Mouse (Mus musculus): ENCODE data around the gene Suv39h2. TPM values are rescaled to one million over a fixed set of nuclear protein-coding genes. Genes with fewer than 3 reads are reported as not detected.

Suv39h2 gene
- polyA plus RNA-seq (2016; fragmentation: Nextera tagmentation; extraction: Ambion mirVana) = 27.2 and 38.9 TPM in 2 replicates

DNA sequence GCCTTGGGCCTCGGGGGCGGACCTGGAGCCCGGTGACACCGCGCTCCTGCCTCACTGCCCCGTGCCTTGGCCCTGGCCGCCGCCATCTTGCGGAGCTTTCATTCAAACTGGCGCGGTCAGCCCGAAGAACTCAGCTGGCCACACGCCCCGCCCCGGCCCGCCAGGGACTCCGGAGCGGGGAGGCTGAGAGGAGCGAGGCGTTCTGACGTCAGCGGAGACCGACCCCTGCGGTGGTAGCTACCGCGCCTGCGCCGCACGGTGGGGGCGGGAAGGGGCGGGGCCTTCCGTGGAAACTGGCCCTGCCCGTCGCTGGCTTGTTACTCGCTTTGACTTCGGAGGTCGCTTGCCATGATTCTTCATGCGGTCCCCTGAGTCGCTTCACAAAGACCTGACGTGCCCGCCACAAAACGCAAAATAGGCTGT, at the start of gene Suv39h2:
Suv39h2 (minus strand) TSS at position 171 of the 423 bp plus-strand sequence.
- peak; percentile 99 for DNase-seq (ENCODE audit: low spot score)
- H3K4me3 ChIP-seq = peak within 1 kb of the TSS; percentile 86
- no peaks in the 10 kb centered on the region for H3K27me3 ChIP-seq (ENCODE audit: insufficient read depth, poor library complexity, severe bottlenecking)
- H3K4me1 ChIP-seq (replicated peaks) = peaks cover 17% of the 10 kb centered on the region
- 0 out of 2 replicates have a peak, but pooled peaks cover 4% of the 10 kb centered on the region for H3K9me3 ChIP-seq
- peak within 1 kb of the TSS; percentile 97 for H3K27ac ChIP-seq
- peaks cover 23% of the 10 kb centered on the region for H3K36me3 ChIP-seq
- under 1% methylated on average over 42 of the region's 42 CpGs for WGBS

DNA sequence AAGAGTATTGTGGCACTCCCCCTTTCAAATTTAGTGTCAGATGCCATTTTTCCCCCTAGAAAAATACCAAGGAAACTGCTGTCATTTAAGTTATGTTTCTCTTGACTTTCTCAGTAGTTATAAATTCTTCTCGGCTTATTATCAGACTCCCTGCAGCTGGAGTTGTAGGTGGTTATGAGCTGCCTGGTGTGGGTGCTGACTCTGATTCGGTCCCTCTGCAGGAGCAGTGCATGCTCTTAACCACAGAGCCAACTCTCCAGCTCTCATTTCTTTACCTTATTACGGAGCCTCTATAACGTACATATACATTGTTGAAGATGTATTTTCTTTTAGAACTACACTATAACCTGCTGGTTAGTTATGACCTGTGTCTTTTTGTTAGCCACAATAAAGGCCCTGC, 47.7 kb upstream of the Suv39h2 start:
- Histone ChIP-seq H3K27ac (no peak overlapping the region), H3K4me1 (replicated peaks) (no peaks in the 10 kb centered on the region), H3K36me3 (no peaks in the 10 kb centered on the region), H3K27me3 (ENCODE audit: insufficient read depth, poor library complexity, severe bottlenecking) (no peaks in the 10 kb centered on the region), H3K9me3 (no peaks in the 10 kb centered on the region), H3K4me3 (no peak overlapping the region)
- DNase-seq (ENCODE audit: low spot score) = no peak
- WGBS = 92% methylated on average over 4 of the region's 4 CpGs

DNA sequence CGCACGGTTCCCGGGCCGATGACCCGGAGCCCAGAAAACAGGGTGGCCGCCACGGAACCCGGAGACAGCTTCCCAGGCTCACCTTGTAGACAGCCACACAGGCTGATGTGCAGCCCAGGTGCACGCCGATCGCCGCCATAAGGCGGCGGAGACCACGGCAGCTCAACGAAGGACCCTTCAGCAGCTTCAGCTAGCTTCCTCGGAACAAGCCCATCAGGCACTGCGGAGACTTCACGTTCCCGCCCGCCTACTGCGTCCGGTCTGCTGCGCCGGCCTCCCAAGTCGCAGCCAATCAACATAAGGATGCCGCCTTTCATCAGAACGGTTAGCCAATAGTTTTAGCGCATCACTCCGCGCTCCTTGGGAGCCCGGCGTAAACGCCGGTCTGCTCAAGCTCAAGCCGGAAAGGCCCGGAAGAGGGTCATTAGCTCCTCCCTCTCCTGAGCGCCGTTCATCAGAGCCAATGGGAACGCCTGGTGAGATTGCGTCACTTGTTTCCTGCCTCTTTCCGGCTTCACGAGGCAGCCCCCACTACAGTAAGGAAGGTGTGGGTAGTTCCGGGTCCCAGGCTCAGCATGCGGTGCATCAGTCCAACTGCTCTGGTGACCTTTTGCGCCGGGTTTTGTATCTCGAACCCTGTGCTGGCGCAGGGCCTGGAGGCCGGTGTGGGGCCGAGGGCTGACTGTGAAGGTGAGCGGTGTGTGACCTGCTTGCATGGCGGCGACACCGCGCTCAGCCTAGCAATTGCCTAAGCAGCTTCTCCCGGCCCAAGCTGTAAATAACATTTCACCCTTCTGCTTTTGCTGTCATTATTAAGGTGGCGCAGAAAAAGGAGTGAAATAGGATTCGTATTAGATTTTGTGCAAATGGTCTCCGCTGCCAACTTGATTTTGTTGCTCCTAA, 38.0 kb upstream of the Suv39h2 start, which contains the start of the genes Gm45902, Hspa14 and Cdnf:
Gm45902 (minus strand) TSS at position 239 of the 903 bp plus-strand sequence.
Hspa14 (minus strand) TSS at position 263 of the 903 bp plus-strand sequence.
Cdnf (plus strand) TSS at position 479 of the 903 bp plus-strand sequence.
- under 1% methylated on average over 60 of the region's 60 CpGs for WGBS
- H3K36me3 ChIP-seq = peaks cover 31% of the 10 kb centered on the region
- H3K27ac ChIP-seq = peak within 1 kb of the TSS; percentile 91
- H3K9me3 ChIP-seq = no peaks in the 10 kb centered on the region
- peaks cover 14% of the 10 kb centered on the region for H3K4me1 ChIP-seq (replicated peaks)
- H3K27me3 ChIP-seq (ENCODE audit: insufficient read depth, poor library complexity, severe bottlenecking) = no peaks in the 10 kb centered on the region
- peak; percentile 97 for DNase-seq (ENCODE audit: low spot score)
- peak within 1 kb of the TSS; percentile 91 for H3K4me3 ChIP-seq

DNA sequence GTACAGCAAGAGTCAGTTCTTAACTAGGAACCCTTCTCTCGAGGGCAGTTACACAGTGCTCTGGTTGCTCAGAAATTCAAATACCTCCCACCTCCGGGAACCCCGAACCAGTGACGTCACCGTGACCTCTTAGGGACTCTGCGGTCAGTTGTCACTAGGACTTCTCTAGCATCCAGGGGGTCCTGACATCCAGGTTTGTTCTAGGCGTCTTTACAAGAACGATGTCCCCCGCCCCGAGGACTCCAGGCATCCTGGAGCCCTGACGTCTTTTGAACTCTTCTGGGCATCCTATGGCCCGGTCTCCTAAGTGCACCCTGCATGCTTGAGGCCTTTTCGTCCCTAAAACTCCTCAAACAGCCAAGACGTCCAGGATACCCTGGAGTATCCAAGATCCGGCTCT, 37.2 kb upstream of the Suv39h2 start:
- Histone ChIP-seq H3K36me3 (peaks cover 39% of the 10 kb centered on the region), H3K4me1 (replicated peaks) (peaks cover 14% of the 10 kb centered on the region), H3K27ac (peak overlapping the region; percentile 91), H3K27me3 (ENCODE audit: insufficient read depth, poor library complexity, severe bottlenecking) (no peaks in the 10 kb centered on the region), H3K9me3 (no peaks in the 10 kb centered on the region), H3K4me3 (peak overlapping the region; percentile 91)
- WGBS = under 1% methylated on average over 15 of the region's 15 CpGs
- DNase-seq (ENCODE audit: low spot score) = peak; percentile 51

DNA sequence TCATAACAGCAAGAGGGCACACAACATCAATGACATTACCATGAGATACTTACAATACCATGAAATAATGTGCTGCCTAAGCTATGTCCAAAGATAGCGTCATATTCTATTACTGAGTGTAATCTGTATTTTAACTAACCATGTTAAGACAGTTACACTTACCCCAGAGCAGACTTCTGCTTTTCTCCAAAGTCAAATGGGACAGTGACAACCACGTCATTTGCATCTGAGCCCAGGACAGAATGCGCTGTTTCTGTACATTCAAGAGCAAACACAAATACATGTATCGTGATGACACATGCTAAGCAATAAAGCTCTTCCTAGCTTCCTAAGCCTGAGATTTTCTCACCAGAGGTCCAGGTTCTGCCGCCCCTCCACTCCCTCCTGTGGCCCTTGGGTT, 26.1 kb upstream of the Suv39h2 start:
- peaks cover 88% of the 10 kb centered on the region for H3K36me3 ChIP-seq
- H3K9me3 ChIP-seq = no peaks in the 10 kb centered on the region
- no peaks in the 10 kb centered on the region for H3K4me1 ChIP-seq (replicated peaks)
- H3K4me3 ChIP-seq = no peak overlapping the region
- no peak for DNase-seq (ENCODE audit: low spot score)
- WGBS = 93% methylated on average over 5 of the region's 5 CpGs
- H3K27ac ChIP-seq = no peak overlapping the region
- no peaks in the 10 kb centered on the region for H3K27me3 ChIP-seq (ENCODE audit: insufficient read depth, poor library complexity, severe bottlenecking)

DNA sequence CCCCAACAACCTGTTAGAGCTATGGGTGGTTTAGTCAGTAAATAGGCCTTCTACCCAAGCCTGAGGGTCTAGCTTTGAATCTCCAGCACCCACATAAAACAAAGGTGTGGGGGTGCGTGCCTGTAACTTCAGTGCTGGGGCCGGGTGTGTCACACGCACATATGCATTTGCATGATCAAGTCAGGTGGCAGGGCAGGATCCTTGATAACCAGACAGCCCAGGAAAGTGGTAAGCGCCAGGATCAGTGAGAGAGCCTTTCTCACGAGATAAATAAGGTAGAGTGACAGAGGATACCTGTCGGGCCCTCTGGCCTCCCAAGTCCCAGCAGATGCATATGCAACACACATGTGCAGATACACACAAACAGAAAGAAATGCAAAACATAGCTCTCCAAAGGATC, 24.7 kb upstream of the Suv39h2 start:
- DNase-seq (ENCODE audit: low spot score) = no peak
- no peaks in the 10 kb centered on the region for H3K4me1 ChIP-seq (replicated peaks)
- no peaks in the 10 kb centered on the region for H3K27me3 ChIP-seq (ENCODE audit: insufficient read depth, poor library complexity, severe bottlenecking)
- H3K9me3 ChIP-seq = no peaks in the 10 kb centered on the region
- no peak overlapping the region for H3K27ac ChIP-seq
- peaks cover 88% of the 10 kb centered on the region for H3K36me3 ChIP-seq
- H3K4me3 ChIP-seq = no peak overlapping the region
- WGBS = 91% methylated on average over 6 of the region's 6 CpGs

DNA sequence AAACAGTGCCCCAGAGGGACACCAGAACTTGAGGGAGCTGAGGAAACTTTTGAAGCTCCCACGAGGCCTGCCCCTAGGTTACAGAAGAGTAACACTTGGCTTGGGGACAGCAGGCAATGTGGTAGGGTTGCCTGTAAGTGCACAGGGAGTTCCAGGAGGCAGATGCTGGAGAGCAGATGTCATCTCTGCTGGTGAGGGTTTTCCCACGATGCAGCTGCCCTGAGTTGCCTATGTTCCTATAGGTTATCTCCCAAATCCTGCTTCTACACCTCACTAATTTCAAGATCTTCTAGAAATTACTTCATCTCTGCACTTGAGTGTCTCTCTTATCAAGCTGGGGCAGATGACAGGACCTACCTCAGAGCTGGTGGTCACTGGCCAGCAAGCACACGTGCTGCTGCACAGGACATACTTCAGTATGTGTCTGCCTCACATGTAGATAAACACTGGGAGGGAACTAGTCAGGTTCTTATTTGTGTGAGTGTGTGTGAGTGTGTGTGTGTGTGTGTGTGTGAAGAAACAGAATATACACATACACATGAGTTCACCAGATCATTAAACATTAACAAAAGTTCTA, 19.1 kb upstream of the Suv39h2 start:
- Histone ChIP-seq H3K27ac (no peak overlapping the region), H3K4me1 (replicated peaks) (no peaks in the 10 kb centered on the region), H3K4me3 (no peak overlapping the region), H3K27me3 (ENCODE audit: insufficient read depth, poor library complexity, severe bottlenecking) (no peaks in the 10 kb centered on the region), H3K9me3 (no peaks in the 10 kb centered on the region), H3K36me3 (peaks cover 92% of the 10 kb centered on the region)
- DNase-seq (ENCODE audit: low spot score) = no peak
- WGBS = 89% methylated on average over 3 of the region's 3 CpGs

DNA sequence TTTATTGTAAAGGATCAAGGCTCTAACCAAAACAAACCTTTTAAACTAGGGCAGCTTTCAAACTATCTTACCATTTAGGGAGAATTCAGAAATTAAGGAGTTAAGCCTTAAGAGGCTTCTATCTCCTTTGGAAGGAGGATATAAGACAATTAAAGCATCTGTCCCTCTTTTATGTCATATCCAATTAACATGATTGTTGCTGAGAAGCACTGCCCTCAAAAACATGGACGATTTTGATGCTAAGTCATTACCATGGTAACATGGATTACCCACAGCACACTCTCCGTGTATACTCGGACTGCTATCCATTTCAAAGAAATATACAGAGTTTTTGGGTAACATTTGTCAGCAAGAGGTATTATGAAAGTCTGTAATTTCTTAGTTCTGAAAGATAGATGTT, 15.0 kb upstream of the Suv39h2 start:
- no peaks in the 10 kb centered on the region for H3K27me3 ChIP-seq (ENCODE audit: insufficient read depth, poor library complexity, severe bottlenecking)
- WGBS = 91% methylated on average over 3 of the region's 3 CpGs
- DNase-seq (ENCODE audit: low spot score) = no peak
- no peak overlapping the region for H3K4me3 ChIP-seq
- no peaks in the 10 kb centered on the region for H3K9me3 ChIP-seq
- peaks cover 58% of the 10 kb centered on the region for H3K36me3 ChIP-seq
- no peak overlapping the region for H3K27ac ChIP-seq
- H3K4me1 ChIP-seq (replicated peaks) = no peaks in the 10 kb centered on the region

DNA sequence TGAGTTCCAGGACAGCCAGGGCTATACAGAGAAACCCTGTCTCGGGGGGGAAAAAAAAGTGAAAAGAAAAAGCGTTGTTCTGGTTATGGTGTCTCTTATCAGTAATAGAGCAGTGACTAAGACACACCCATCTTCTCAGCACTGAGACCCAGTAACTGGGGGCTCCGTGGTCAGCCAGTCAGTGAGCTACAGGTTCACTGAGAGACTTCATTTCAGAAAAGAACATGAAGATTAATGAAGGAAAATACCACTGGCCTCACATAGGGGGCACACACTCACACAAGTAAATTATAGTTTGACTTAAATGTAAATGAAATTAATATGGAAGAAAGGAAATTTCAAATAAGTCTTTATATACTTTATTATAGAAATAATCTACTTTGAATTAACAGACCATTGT, 5.4 kb upstream of the Suv39h2 start:
- H3K4me1 ChIP-seq (replicated peaks) = peaks cover 5% of the 10 kb centered on the region; the same call in 1 of the 2 replicates
- H3K9me3 ChIP-seq = 0 out of 2 replicates have a peak, but pooled peaks cover 4% of the 10 kb centered on the region
- H3K27me3 ChIP-seq (ENCODE audit: insufficient read depth, poor library complexity, severe bottlenecking) = no peaks in the 10 kb centered on the region
- H3K4me3 ChIP-seq = no peak overlapping the region
- peaks cover 4% of the 10 kb centered on the region; the same call in 1 of the 2 replicates for H3K36me3 ChIP-seq
- WGBS = 81% methylated on average over 3 of the region's 3 CpGs
- no peak overlapping the region for H3K27ac ChIP-seq
- DNase-seq (ENCODE audit: low spot score) = no peak

DNA sequence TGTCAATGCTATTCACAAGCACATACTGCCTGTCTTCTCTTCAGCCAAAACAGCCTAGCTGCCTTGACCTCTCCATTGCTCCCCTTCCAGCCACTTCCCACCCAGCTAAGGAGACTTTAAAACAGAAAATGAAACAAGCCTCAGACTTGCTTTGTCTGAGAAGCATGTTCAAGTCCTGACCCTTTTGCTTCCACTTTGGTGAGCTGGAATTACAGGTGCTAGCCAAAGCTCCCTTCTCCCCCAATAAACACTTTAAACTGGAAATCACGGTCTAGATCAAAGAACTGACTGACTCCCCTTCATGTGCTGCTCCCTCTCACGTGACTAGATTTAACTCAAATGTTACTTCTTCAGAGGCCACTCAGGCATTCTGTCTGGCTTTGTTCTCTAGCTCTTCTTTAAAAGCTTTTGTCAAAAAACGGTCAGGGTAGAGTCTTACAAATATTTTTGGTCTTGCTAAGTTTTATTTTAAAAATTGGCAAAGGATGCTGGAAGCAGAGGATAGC, 968 bp upstream of the Suv39h2 start:
- 0 out of 2 replicates have a peak, but pooled peaks cover 4% of the 10 kb centered on the region for H3K9me3 ChIP-seq
- 72% methylated on average over 3 of the region's 3 CpGs for WGBS
- no peak for DNase-seq (ENCODE audit: low spot score)
- H3K27me3 ChIP-seq (ENCODE audit: insufficient read depth, poor library complexity, severe bottlenecking) = no peaks in the 10 kb centered on the region
- H3K4me3 ChIP-seq = peak overlapping the region; percentile 86; the same call in 1 of the 2 replicates
- H3K36me3 ChIP-seq = peaks cover 15% of the 10 kb centered on the region
- peak overlapping the region; percentile 97 for H3K27ac ChIP-seq
- H3K4me1 ChIP-seq (replicated peaks) = peaks cover 17% of the 10 kb centered on the region

DNA sequence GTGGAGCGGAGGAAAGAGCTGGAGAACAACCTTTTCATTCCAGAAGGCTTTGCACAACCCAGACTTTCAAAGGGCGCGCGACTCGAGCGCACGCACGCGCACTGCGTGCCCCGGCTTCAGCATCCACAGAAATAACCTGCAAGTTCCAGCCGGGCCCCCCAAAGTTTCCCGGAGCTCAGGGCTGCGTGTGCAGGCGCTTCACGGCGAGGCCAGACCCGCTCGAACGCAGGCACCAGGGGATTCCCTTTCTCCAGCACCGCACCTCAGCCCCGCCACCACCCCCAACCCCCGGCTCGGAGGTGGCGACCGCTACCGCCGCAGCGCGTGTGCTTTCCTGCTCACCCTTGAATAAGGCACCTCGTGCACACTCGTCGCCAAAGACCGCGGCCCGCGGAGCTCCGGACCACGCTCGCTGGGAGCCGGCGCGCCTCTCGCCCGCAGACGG, 448 bp downstream of the Suv39h2 start:
- peak; percentile 77 for DNase-seq (ENCODE audit: low spot score)
- H3K27ac ChIP-seq = peak overlapping the region; percentile 97
- peak overlapping the region; percentile 86 for H3K4me3 ChIP-seq
- peaks cover 28% of the 10 kb centered on the region for H3K36me3 ChIP-seq
- no peaks in the 10 kb centered on the region for H3K27me3 ChIP-seq (ENCODE audit: insufficient read depth, poor library complexity, severe bottlenecking)
- WGBS = under 1% methylated on average over 46 of the region's 46 CpGs
- peaks cover 17% of the 10 kb centered on the region for H3K4me1 ChIP-seq (replicated peaks)
- 0 out of 2 replicates have a peak, but pooled peaks cover 3% of the 10 kb centered on the region for H3K9me3 ChIP-seq

DNA sequence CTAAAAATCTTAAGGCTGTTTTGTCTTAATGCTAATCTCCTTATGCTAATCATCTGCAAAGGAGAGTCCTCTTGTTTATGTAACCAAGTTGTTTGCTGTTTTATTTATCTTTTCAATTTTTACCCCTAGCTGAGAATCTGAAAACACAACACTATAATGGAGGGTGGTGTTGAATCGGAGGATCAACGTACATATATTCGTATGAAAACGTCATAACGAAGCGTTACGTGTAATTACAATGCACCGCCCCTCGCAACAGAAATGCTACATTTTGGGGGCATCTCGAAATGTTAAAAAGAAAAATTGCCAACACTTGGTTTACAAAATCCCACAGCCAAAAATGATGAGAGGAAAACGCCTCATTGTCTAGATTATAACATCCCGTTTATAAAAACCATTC, 940 bp downstream of the Suv39h2 start:
- no peak for DNase-seq (ENCODE audit: low spot score)
- H3K4me1 ChIP-seq (replicated peaks) = peaks cover 17% of the 10 kb centered on the region
- WGBS = under 1% methylated on average over 12 of the region's 12 CpGs
- peak overlapping the region; percentile 86 for H3K4me3 ChIP-seq
- peak overlapping the region; percentile 97 for H3K27ac ChIP-seq
- peaks cover 33% of the 10 kb centered on the region for H3K36me3 ChIP-seq
- H3K27me3 ChIP-seq (ENCODE audit: insufficient read depth, poor library complexity, severe bottlenecking) = no peaks in the 10 kb centered on the region
- H3K9me3 ChIP-seq = no peaks in the 10 kb centered on the region
